Mouse (Mus musculus) cerebellum, adult 9-11 months (tissue): Measurements from ENCODE around the gene Nabp2.

ENCODE experiments used
- DNase-seq: peaks from one replicate; pipeline ENCODE4 v3.0.0; 2022

Gene Nabp2

GRCm38 (mm10) chr10:128380565-128380964 lies 30.7 kb downstream of the Nabp2 start:
- DNase-seq: no peak

- DNase-seq: no peak
Measured at GRCm38 (mm10) chr10:128379260-128379659, 32.0 kb downstream of the Nabp2 start.

- no peak for DNase-seq
Measured at GRCm38 (mm10) chr10:128378462-128378861, 32.8 kb downstream of the Nabp2 start.

GRCm38 (mm10) chr10:128377940-128378448 lies 33.3 kb downstream of the Nabp2 start:
- DNase-seq: no peak

GRCm38 (mm10) chr10:128377222-128377939 lies 33.9 kb downstream of the Nabp2 start:
- DNase-seq: no peak

- DNase-seq: peak; percentile 87
Measured at GRCm38 (mm10) chr10:128376455-128377211, 34.7 kb downstream of the Nabp2 start, which contains the start of gene Ankrd52. Gene Ankrd52, plus strand, starts transcription at chr10:128377115.

- no peak for DNase-seq
Measured at GRCm38 (mm10) chr10:128376099-128376454, 35.2 kb downstream of the Nabp2 start.

GRCm38 (mm10) chr10:128374393-128374792 lies 36.9 kb downstream of the Nabp2 start:
- peak; percentile 28 for DNase-seq

GRCm38 (mm10) chr10:128372989-128373748 lies 38.1 kb downstream of the Nabp2 start:
- peak; percentile 9 for DNase-seq

GRCm38 (mm10) chr10:128372142-128372541 lies 39.1 kb downstream of the Nabp2 start:
- peak; percentile 20 for DNase-seq

- DNase-seq: peak; percentile 23
Measured at GRCm38 (mm10) chr10:128370601-128371000, 40.7 kb downstream of the Nabp2 start.

- no peak for DNase-seq
Measured at GRCm38 (mm10) chr10:128370021-128370420, 41.3 kb downstream of the Nabp2 start.

- no peak for DNase-seq
Measured at GRCm38 (mm10) chr10:128369599-128369998, 41.7 kb downstream of the Nabp2 start.

- DNase-seq: no peak
Measured at GRCm38 (mm10) chr10:128369218-128369543, 42.1 kb downstream of the Nabp2 start.

GRCm38 (mm10) chr10:128368402-128369217 lies 42.7 kb downstream of the Nabp2 start, which contains the start of gene Coq10a:
Gene Coq10a, minus strand, starts transcription at chr10:128368997.
- peak; percentile 98 for DNase-seq

GRCm38 (mm10) chr10:128367899-128368401 lies 43.3 kb downstream of the Nabp2 start:
- no peak for DNase-seq

GRCm38 (mm10) chr10:128362568-128362967 lies 48.7 kb downstream of the Nabp2 start:
- DNase-seq: no peak

GRCm38 (mm10) chr10:128361836-128362235 lies 49.5 kb downstream of the Nabp2 start:
- DNase-seq: no peak

- no peak for DNase-seq
Measured at GRCm38 (mm10) chr10:128359226-128359625, 52.1 kb downstream of the Nabp2 start.

GRCm38 (mm10) chr10:128358796-128359195 lies 52.5 kb downstream of the Nabp2 start:
- no peak for DNase-seq
